Mouse (Mus musculus) stomach, postnatal 0 days (tissue): ENCODE measurements around the gene Rasa2.

ENCODE experiments used
- CTCF ChIP-seq: IDR thresholded peaks from 2 replicates; pipeline ENCODE4 v1.5.1; 2016; ENCODE audit warnings: antibody characterized with exemption, low read depth, mild to moderate bottlenecking, moderate library complexity
- EP300 ChIP-seq: optimal IDR thresholded peaks from 2 replicates; pipeline ENCODE3; 2016; ENCODE audit warnings: antibody characterized with exemption

DNA sequence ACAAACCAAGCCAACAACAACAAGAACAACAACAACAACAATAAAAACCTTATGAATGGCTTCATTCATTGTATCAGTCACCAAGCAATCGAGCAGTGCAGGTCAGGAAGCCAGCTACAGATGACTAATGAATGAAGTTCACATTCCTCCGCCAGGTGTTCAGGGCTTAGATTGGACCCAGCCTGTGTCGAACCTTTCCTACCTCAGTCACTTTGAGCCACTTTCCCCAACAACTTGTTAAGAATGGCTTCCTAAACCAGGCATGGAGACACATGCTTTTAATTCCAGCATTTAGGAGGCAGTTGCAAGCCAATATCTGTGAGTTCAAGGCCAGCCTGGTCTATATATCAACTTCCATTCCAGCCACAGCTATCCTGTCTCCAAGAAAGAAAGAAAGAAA is 4.5 kb upstream of the Rasa2 start:
- TF ChIP-seq CTCF = no peak
- no peak for TF ChIP-seq EP300
